Mouse (Mus musculus) G1E (cell line): ENCODE measurements around the gene Pkp3.

Experiments used
- CTCF ChIP-seq: IDR thresholded peaks from 2 replicates; pipeline ENCODE4 v1.5.1; 2012; ENCODE audit warnings: low read depth, low read length, inconsistent platforms, mixed read lengths
- GATA1 ChIP-seq: IDR thresholded peaks from 2 replicates; pipeline ENCODE4 v1.6.1; 2012; ENCODE audit warnings: borderline replicate concordance, low read length, inconsistent platforms, mixed read lengths
- POLR2AphosphoS5 ChIP-seq: IDR thresholded peaks from 2 replicates; pipeline ENCODE4 v1.6.1; 2012; ENCODE audit warnings: low read depth, low read length, inconsistent platforms; ENCODE audit not compliant: insufficient replicate concordance
- TAL1 ChIP-seq: conservative IDR thresholded peaks from 2 replicates; pipeline ENCODE4 v1.6.1; 2012; ENCODE audit warnings: low read depth, low read length, inconsistent platforms, mixed read lengths

- no peak for TF ChIP-seq CTCF
- no peak for TF ChIP-seq TAL1
- no peak for TF ChIP-seq GATA1
- TF ChIP-seq POLR2AphosphoS5, result no peak
Measured at GRCm38 (mm10) chr7:141030390-141030789, 47.6 kb upstream of the Pkp3 start.
